Mouse (Mus musculus) 416B (cell line): ENCODE measurements around the gene Egln2.

ENCODE experiments used
- DNase-seq: peaks from one replicate; pipeline ENCODE4 v3.0.0; 2011; ENCODE audit warnings: low read depth

Egln2 gene

DNA sequence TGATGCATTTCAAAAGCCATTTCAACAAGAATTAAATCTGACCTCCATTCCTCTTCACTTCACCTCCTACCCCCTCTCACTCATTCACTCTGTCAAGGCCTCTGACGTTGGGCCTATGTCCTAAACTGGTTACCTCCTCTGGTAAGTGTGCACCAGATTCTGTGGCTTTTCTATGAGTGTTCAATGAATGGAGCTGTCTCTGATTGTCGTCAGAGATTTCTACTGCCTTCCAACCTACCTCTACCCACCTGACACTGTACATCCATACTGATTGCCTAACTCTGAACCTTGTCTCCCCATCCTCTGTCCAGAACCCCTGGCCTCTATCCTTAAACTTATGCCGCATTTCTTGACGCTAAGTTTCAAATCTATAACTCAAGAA lies 11.3 kb upstream of the Egln2 start:
- no peak for DNase-seq

DNA sequence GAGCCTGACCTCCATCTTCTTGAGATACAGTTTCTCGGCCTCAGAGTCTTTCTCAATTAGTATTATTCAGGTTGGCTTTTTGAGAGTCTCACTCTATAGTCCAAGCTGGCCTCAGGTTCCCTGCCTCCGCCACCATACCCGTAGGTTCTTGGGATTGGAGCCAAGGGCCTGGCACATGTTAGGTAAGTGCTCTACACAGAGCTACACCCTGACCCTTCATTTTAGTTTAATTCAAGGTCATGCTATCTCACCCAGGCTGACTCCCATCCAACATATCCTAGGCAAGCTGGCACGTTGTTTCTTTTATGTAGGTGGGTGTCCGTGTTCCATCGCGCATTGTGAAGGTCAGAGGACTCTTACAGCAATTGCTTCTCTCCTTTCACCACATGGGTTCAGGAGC lies 8.3 kb upstream of the Egln2 start:
- no peak for DNase-seq

DNA sequence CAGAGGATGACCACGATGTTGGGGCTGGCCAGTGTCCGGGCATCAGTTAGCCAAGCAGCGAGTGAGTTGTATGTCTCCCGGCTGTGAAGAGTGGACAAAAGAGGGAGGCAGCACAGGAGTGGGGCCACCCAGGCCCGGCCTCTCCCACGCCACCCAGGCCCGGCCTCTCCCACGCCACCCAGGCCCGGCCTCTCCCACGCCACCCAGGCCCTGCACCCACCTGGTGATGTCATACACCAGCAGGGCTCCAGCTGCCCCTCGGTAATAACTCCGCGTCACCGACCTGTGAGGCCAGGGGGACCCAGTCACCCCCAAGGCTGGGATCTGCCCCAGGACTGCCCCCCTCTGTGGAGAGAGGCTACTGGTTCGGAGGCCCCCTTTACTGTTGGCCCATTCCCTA lies 7.9 kb upstream of the Egln2 start:
- no peak for DNase-seq

DNA sequence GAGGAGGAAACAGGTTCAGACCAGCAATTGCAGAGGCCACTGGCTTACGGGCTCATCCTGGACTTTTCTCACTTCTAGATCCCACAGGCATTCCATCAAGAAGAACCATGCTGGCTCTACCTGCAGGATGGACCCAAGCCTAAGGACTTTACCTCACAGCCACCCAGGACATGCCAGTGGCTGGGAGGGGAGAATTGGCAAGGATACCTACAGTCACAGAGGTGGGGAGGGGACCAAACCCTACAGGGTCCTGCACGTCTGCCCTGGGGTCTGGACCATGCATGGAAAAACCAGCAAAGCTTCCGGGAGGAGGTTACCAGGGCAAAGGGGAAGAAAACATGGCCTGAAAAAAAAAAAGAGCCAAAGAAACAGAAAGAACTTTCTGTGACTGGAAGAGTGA lies 4.4 kb upstream of the Egln2 start:
- DNase-seq = no peak

DNA sequence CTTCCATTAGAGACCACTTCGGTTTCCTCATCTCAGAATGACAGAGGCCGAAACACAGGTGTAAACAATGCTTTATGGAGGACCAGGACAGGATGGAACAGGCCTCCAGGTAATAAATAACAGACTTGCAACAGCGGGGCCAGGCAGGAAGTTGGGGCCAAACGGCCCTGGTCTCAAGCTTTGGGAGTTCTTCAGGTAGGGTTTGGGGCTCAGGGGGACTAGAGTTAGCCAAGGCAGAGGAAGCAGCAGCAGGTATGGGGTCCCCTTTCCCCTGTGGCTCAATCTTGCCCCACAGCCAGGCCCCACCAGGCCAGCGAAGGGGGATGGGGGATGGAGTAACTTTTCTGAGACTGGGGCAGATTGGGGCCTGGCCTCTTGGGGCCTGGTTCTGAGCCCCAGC lies 1.8 kb upstream of the Egln2 start:
- DNase-seq = no peak

DNA sequence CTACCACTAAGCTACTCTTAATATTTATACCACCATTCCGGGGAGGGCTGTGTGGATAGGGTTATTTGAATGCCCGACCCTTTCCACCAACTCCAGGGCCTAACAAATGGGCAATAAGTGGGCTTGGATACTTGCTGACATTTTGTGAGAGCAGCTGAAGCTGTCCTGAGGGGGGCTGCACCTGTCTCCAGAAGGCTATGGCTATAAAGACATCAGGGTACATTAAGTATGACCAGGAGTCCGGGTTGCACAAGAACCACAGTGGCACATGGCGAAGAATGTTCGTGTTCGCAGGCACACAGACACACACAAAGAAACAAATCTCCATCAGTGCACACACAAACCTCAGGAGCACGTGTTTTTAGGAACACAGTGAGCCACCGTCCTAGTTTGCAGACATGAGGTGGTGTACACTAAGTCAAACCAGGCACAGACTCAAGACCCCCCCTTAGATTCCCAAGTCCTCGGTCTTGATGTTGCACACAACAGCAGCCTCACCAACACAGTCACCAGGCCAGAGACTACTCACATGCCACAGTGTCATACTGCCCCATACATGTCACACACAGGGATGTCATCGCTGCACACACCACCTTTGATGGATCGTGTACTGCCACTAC lies 983 bp upstream of the Egln2 start:
- DNase-seq = no peak

DNA sequence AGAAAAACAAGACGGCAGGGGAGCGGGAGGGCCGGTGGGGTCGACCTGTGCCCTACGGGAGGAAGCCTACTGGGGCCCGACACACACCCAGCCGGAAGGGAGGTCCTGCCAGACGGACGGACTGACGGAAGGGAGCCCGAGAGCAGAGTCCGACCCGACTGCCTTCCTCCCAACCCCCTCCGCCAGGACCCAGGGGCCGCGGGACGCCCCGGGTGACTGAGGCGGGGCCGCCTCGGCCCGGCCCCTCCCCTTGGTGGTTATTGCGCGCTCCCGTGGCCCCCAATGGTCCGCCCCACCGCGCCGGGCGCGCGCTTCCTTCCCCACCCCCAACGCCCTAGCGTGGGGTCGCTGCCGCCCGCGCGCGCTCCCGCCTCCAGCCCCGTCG lies 381 bp downstream of the Egln2 start:
- DNase-seq = peak; percentile 82

DNA sequence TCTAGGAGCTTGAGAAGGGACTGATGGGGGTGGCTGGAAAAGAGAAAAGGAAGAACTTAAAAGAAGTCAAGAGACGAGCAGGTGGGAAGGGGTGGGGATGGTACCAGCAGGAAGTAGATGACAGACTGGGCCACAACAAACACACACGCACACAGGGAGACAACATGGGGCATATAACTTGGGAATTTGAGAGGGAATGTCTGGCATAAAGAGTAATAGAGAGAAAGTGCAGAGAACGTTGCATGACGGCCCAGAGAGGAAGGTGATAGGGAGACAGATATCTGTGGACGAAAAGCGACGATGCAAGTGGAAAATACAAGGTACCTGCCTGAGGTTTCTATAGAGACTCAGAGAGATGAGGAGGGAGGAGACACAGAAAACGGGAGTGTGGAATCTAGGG lies 906 bp downstream of the Egln2 start:
- DNase-seq = no peak

DNA sequence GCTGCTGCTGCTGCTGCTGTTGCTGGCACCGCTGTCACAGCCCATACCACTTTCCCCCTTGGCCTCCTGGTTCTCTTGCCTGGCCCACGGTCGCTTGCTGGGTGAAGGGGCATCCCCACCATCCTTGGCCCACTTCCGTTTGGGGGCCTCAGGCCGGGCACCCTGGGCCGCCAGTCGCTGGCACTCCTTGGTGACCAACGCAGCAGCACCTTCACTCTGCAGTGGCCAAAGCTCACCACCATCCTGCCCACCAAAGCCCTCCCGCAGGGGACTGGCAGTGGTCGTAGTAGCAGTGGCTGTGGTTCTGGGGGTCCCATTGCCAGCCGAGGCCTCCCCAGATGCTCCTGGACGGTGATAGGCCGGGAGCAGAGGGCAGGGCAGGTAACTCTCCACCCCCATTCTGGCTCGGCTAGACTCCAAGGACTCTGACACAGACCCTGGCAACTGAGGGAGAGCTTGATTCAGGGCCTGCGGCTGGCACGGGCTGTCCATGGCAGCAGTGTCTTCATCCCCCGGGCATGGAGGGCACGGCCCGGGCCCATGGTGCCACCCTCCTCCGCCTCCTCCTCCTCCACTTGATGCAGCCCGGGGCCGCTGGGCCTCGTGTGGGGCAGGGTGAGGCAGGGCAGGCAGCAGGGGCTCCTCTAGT lies 1.5 kb downstream of the Egln2 start:
- no peak for DNase-seq

DNA sequence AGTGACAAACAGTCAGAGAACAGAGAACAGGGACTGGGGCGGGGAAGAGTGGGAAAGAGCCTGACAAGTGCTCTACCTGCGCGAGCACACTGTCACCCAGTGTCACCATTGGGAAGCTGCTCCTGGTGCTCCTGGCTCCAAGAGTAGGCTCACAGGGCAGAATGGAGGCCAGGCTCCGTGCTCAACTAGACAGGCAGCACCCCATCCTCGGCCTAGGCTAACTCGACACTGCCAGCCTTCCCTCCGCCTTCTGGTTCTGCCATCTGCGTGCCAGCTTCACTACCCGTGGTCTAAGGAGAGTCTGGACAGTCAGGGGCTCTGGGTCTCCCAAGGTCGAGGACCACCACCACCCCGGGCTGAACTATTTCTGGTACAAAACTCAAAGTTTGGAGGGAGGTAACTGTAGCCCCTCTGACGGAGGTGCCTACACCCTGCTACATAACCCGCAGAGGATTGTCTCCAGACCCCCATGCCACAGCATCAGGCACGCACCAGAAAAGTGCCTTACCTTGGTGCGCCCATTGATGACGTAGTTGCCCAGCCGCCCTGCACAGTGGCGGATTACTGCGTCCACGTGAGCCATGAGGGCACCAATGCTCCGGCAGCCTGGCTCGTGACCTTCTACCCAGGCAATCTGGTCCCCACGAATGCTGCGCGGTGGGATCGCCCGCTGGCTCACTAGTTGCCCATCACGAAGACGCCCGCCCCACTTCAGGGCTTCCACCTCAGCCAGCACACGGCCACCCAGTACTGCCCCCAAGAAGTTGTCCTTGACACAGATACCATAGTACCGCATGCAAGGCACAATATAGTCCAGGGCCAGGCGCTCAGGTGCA lies 2.3 kb downstream of the Egln2 start:
- no peak for DNase-seq

DNA sequence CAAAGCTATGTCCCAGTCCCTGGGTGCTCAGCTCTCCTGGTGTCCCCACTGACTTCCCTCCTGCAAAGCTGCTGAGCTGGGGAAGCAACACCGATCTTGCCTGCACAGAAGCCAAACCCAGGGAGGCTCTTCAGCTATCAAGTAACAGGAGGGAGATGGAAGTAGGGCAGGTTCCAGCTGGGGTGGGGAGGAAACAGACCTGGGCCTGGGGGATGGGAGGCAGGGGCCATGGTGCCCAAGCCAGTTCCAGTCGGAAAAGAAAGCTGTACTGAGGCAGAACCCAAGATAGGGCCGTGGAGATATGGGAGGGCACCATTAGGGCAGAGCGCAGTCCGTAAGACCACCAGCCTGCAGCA lies 3.2 kb downstream of the Egln2 start:
- no peak for DNase-seq

DNA sequence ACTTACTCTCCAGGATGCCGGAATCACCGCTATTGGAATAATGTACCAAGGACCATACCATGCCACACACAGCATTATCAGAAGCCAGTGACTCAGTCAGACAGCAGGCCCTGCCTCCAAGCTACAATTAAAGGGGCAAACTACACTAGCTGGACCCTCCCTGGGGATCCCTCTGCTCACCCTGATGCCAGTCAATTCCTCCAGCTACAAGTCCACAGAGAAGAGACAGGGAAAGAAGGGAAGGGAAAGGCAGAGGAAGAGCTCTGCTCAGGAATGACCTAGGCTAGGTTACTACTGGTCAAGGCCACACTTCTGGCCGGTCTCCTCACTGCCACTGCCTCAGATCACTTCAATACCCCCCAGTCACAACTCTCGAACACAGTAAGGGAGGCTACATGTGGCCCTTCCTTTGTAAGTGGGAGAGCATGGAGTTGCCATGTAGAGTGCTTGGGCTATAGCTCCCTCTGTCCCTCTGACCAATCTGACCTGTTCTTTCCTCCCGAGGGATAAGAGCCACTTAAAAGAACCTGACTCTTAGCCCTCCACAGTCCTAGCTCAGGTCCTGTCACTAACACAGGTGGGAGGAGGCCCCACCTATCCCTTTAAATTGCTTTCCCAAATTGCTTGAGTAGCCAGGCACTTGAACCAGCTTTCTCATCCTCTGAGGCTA lies 3.7 kb downstream of the Egln2 start:
- no peak for DNase-seq

DNA sequence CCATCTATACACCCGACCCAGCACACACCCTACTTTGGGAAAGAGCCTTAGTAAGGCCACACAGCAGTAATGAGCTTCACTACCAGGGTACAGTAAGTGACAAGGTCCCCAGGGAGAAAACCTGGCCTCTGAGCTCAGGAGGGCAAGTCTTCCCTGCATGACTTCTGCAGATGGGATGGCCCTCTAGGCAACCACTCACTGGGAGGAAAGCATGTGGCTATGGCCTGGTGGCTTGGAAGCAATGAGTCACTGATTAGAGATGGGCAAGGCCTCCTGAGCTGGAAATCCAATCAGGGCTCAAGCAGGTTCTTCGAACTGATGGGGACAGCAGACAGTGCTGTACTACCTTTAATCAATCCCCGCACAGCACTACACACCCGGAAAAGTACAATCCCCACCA lies 4.9 kb downstream of the Egln2 start:
- DNase-seq = peak; percentile 88

DNA sequence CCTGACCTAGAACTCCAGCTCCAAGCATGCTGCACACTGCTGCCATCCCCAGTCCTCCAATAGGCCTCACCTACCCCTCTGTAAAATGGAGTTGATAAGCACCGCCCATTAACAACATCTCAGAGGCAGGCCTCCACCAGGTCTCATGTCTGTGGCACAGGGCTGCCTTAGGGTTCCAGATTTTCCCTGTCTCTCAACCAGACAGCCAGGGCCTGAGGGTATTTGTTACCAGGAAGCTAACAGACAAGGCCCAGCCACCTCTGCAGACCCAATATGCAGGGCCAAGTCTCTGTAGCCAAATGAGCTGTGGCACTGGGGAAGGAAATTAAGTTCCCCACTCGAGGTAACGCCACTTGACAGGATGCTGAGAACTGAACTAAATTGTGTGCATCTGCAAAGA lies 5.7 kb downstream of the Egln2 start:
- no peak for DNase-seq

DNA sequence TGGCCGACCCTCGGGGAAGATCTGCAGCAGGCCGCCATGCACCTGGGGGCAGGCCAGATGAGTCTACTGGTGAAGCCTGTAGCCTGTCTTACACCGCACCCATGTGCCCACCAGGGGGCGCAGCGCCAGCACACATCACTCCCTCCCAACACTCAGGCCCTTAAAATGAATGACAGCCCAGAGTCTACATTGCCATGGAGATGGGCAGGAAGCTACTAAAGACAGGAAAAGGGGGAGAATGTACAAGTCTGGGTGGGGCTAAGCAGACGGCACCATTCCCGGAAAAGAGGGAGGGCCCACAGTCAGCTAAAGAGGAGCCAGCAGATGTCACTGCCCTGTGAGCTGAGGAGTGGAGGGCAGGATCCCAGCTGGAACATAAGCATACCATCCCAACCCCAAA lies 6.7 kb downstream of the Egln2 start:
- DNase-seq = peak; percentile 95

DNA sequence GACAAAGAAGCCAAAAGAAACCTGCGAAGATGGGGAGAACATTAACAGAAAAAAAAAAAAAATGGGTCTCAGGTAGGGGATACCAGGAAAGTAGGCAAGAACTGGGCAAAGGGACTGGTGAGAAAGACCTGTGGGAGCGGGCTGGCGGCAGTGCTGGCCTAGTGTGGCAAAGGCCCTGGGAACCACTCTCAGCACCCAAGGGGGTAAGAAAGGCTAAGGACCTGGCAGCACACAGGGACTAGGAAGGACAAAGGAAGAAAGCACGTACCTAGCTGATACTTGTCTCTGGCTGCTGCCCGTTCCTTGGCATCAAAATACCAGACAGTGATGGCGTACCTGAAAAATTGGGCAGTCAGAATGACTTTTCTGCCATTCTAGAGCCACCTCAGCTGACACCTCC lies 7.3 kb downstream of the Egln2 start:
- DNase-seq = no peak

DNA sequence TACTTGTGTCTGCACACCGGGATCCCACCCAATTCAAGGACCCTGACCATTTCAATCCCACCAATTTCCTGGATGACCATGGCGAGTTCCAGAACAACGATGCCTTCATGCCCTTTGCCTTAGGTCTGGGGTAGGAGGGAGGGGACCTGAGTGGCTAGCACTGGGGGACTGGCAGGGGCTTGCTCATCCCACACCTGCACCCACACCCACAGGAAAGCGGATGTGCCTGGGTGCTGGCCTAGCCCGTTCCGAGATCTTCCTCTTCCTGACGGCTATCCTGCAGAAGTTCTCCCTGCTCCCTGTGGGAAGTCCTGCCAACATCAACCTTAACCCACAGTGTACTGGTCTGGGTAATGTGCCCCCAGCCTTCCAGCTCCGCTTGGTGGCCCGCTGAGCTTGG lies 8.4 kb downstream of the Egln2 start:
- no peak for DNase-seq

DNA sequence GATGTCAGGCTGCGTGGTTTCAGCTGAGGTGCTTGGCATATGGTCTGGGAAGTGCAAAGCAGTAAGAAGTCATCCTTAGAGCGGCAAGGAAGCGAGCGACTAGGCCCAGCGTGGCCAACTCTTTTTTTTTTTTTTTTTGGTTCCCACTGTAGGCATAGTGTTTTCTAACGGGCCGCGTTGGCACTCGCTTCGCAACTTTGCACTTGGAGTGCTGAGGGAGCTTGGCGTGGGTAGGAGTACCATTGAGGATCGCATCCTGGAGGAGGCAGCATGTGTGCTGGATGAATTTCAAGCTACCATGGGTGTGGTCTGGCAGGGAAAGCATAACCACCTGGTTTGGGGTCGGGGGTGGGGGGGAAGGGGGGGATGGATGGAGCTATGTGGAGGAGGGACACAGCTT lies 10.6 kb downstream of the Egln2 start:
- no peak for DNase-seq

DNA sequence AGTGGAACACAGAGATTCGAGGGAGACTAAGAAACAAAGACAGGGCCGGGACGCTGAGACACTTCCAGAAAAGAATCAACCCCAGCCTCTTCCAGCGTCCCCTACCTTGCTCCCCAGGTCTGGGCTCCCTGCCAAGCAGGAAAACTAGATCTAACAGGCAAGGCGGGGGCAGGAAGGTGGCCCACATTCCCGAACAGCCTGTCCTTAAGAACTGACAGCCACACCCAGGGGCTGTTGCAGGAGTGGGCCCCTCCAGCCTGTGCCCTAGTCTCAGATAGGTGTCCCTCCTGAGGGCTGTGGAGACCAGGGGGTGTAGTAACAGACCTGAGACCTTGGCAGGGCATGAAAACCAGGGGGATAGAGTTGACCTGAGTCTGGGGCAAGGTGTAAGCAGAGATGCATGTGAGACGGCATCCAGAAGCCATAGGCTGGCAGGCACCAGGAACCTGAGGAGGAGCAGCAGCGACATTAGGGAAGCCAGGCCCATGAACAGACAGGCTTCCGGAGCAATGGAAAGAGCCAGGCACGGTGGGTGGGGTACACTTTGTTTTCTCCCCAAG lies 13.3 kb downstream of the Egln2 start, which contains the start of gene Cyp2t4:
Gene Cyp2t4, plus strand, starts transcription at position 510 of the 560 bp plus-strand sequence.
- no peak for DNase-seq

DNA sequence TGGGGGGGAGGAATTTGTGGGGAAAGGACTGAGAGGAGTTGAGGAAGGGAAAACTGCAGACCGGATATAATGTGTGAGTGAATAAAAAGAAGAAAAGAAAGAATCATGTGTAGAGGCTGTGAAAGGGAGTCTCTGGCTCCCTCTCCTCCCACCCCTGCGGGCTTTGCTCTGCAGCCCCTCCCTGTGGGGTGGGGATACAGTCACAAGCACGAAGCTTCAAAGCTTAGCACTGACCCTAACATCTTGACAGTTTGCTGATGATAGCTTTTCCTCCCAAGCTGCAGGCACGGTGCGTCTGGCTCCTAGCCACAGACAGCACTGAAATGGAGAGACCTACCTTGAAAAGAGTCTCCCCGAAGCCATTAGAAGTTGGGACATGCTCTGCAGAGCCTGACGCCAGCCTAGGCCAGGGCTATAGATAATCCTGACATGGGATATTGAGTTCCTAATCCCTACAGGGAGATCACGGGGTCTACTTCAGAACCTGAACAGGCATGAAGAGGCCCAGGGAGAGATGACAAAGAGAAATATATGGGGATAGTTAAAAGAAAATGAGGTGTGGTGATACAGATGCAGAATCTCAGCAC lies 30.1 kb downstream of the Egln2 start:
- DNase-seq = no peak

DNA sequence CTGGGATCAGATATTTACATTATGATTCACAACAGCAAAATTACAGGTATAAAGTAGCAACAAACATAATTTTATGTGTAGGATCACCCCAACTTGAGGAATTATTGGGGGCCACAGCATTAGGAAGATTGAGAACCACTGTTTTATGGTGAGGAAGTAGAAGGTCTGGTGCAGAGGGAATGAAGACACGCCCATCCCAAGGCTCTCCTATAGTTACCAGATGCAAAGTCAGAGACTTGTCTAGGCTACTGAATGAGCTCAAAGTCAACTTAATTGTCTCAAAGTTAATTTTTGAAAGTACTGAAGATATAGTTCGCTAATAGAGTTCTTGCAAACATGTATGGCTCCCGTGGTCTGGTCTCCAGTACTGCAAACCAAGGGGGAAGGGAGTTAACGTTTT lies 32.8 kb downstream of the Egln2 start:
- DNase-seq = no peak

DNA sequence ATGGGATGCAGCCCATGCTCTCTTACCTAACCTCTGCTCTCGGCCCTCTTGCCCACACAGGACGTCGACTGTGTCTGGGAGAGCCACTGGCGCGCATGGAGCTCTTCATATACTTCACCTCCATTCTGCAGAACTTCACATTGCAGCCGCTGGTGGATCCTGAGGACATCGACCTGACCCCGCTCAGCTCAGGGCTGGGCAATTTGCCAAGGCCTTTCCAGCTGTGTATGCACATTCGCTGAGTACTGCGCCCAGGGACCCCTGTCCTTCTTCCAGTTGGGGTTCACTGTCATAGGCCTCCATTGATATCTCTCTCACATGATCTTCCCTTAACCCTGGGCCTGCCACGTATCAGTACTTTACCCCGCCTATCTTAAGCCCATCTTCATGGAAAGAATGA lies 33.4 kb downstream of the Egln2 start:
- DNase-seq = no peak
